Mouse (Mus musculus) embryonic facial prominence, embryonic 10.5 days (tissue): Measurements from ENCODE around the gene Yars. TPM values are rescaled to one million over a fixed set of nuclear protein-coding genes. Genes with fewer than 3 reads are reported as not detected.
"Not testable (repeated sequence)": the region's sequence is repeated elsewhere in the genome, so short reads cannot be mapped to it uniquely, and the experiment has no call there.

Experiments used
- DNase-seq: peaks from one replicate; pipeline ENCODE4 v3.0.0-alpha.2; 2017; ENCODE audit warnings: low spot score
- H3K27ac ChIP-seq: fragments of 300-500 bp; sonication (generic); replicated peaks from 2 replicates; pipeline ENCODE4 v1.5.1; 2016; ENCODE audit warnings: mild to moderate bottlenecking
- H3K27me3 ChIP-seq: fragments of 300-500 bp; sonication (generic); replicated peaks from 2 replicates; pipeline ENCODE4 v1.6.1; 2016; ENCODE audit warnings: low read depth, mild to moderate bottlenecking; ENCODE audit not compliant: poor library complexity, severe bottlenecking
- H3K36me3 ChIP-seq: fragments of 300-500 bp; sonication (generic); replicated peaks from 2 replicates; pipeline ENCODE4 v1.6.1; 2016; ENCODE audit warnings: mild to moderate bottlenecking, moderate library complexity
- H3K4me1 ChIP-seq: fragments of 300-500 bp; sonication (generic); 2 replicates; pipeline ENCODE4 v1.6.1; 2016
- H3K4me3 ChIP-seq: fragments of 300-500 bp; sonication (generic); 2 replicates; pipeline ENCODE4 v1.5.1; 2016; ENCODE audit warnings: mild to moderate bottlenecking, moderate library complexity
- H3K9me3 ChIP-seq: fragments of 300-500 bp; sonication (generic); 2 replicates; pipeline ENCODE4 v1.6.1; 2016; ENCODE audit warnings: mild to moderate bottlenecking
- WGBS: fragments of 180-500 bp; shearing (Covaris S2); methylation state at CpG from one replicate; pipeline ENCODE4 v1.1.7; 2016; 5-methylcytosine and 5-hydroxymethylcytosine counted together
- polyA plus RNA-seq: library from polyadenylated mRNA; unstranded; fragments of >200 nt; fragmentation: Nextera tagmentation; extraction: Ambion mirVana; gene quantifications from 2 replicates; pipeline ENCODE4 v1.2.1, GENCODE M21; 2016

Yars gene
- polyA plus RNA-seq, 1 experiment from 2014 or later = 96.0 TPM

- Histone ChIP-seq H3K27ac (no peak overlapping the region), H3K9me3 (no peaks in the 10 kb centered on the region), H3K4me3 (no peak overlapping the region), H3K4me1 (no peaks in the 10 kb centered on the region), H3K36me3 (peaks cover 92% of the 10 kb centered on the region), H3K27me3 (no peaks in the 10 kb centered on the region)
- 97% methylated on average over 6 of the region's 6 CpGs for WGBS
- no peak for DNase-seq
Observed at GRCm38 (mm10) chr4:129197514-129197913, 8.0 kb downstream of the Yars start.

- Histone ChIP-seq H3K27ac (no peak overlapping the region), H3K4me1 (no peaks in the 10 kb centered on the region), H3K36me3 (peaks cover 98% of the 10 kb centered on the region), H3K27me3 (no peaks in the 10 kb centered on the region), H3K9me3 (no peaks in the 10 kb centered on the region), H3K4me3 (no peak overlapping the region)
- 95% methylated on average over 10 of the region's 10 CpGs for WGBS
- no peak for DNase-seq
Observed at GRCm38 (mm10) chr4:129204655-129205054, 15.1 kb downstream of the Yars start.

- WGBS = 94% methylated on average over 8 of the region's 8 CpGs
- Histone ChIP-seq H3K9me3 (no peaks in the 10 kb centered on the region), H3K27me3 (no peaks in the 10 kb centered on the region), H3K36me3 (peaks cover 97% of the 10 kb centered on the region), H3K4me3 (no peak overlapping the region), H3K27ac (no peak overlapping the region), H3K4me1 (no peaks in the 10 kb centered on the region)
- DNase-seq = no peak
Observed at GRCm38 (mm10) chr4:129206792-129207191, 17.2 kb downstream of the Yars start.

- no peak for DNase-seq
- no peak overlapping the region for H3K4me3 ChIP-seq
- H3K36me3 ChIP-seq = peaks cover 97% of the 10 kb centered on the region
- no peak overlapping the region for H3K27ac ChIP-seq
- H3K27me3 ChIP-seq = no peaks in the 10 kb centered on the region
- 64% methylated on average over 7 of the region's 7 CpGs for WGBS
- no peaks in the 10 kb centered on the region for H3K9me3 ChIP-seq
- no peaks in the 10 kb centered on the region for H3K4me1 ChIP-seq
Observed at GRCm38 (mm10) chr4:129209504-129209903, 19.9 kb downstream of the Yars start.

GRCm38 (mm10) chr4:129211461-129211860 lies 21.9 kb downstream of the Yars start:
- H3K4me1 ChIP-seq = no peaks in the 10 kb centered on the region
- no peaks in the 10 kb centered on the region for H3K9me3 ChIP-seq
- no peaks in the 10 kb centered on the region for H3K27me3 ChIP-seq
- WGBS = 91% methylated on average over 4 of the region's 4 CpGs
- H3K36me3 ChIP-seq = peaks cover 97% of the 10 kb centered on the region
- DNase-seq = no peak
- H3K4me3 ChIP-seq = no peak overlapping the region
- no peak overlapping the region for H3K27ac ChIP-seq

GRCm38 (mm10) chr4:129212486-129212885 lies 22.9 kb downstream of the Yars start:
- H3K9me3 ChIP-seq, H3K27ac ChIP-seq, H3K4me3 ChIP-seq, H3K4me1 ChIP-seq, DNase-seq, H3K27me3 ChIP-seq: not testable (repeated sequence)
- WGBS = 75% methylated on average over 3 of the region's 3 CpGs
- peaks cover 97% of the 10 kb centered on the region for H3K36me3 ChIP-seq

GRCm38 (mm10) chr4:129218569-129219175 lies 29.1 kb downstream of the Yars start:
- Histone ChIP-seq H3K4me1 (peaks cover 26% of the 10 kb centered on the region), H3K9me3 (no peaks in the 10 kb centered on the region), H3K4me3 (no peak overlapping the region), H3K27ac (no peak overlapping the region), H3K27me3 (peaks cover 29% of the 10 kb centered on the region), H3K36me3 (peaks cover 96% of the 10 kb centered on the region)
- no peak for DNase-seq
- 75% methylated on average over 7 of the region's 7 CpGs for WGBS

GRCm38 (mm10) chr4:129219198-129219597 lies 29.6 kb downstream of the Yars start:
- Histone ChIP-seq H3K27me3 (peaks cover 34% of the 10 kb centered on the region), H3K36me3 (peaks cover 96% of the 10 kb centered on the region), H3K4me3 (no peak overlapping the region), H3K9me3 (no peaks in the 10 kb centered on the region), H3K4me1 (peaks cover 31% of the 10 kb centered on the region), H3K27ac (no peak overlapping the region)
- no peak for DNase-seq
- WGBS = 86% methylated on average over 10 of the region's 10 CpGs

- no peaks in the 10 kb centered on the region for H3K9me3 ChIP-seq
- peaks cover 34% of the 10 kb centered on the region for H3K4me1 ChIP-seq
- 73% methylated on average over 7 of the region's 7 CpGs for WGBS
- H3K27me3 ChIP-seq = peaks cover 47% of the 10 kb centered on the region
- peaks cover 89% of the 10 kb centered on the region for H3K36me3 ChIP-seq
- no peak for DNase-seq
- no peak overlapping the region for H3K4me3 ChIP-seq
- H3K27ac ChIP-seq = no peak overlapping the region
Observed at GRCm38 (mm10) chr4:129220376-129221089, 31.0 kb downstream of the Yars start.

- Histone ChIP-seq H3K36me3 (peaks cover 81% of the 10 kb centered on the region), H3K27me3 (peaks cover 56% of the 10 kb centered on the region), H3K4me1 (peaks cover 42% of the 10 kb centered on the region), H3K9me3 (no peaks in the 10 kb centered on the region), H3K27ac (no peak overlapping the region), H3K4me3 (no peak overlapping the region)
- DNase-seq = no peak
- 74% methylated on average over 23 of the region's 23 CpGs for WGBS
Observed at GRCm38 (mm10) chr4:129221097-129222010, 31.8 kb downstream of the Yars start.

GRCm38 (mm10) chr4:129222019-129222925 lies 32.7 kb downstream of the Yars start:
- no peak for DNase-seq
- WGBS = 68% methylated on average over 31 of the region's 31 CpGs
- Histone ChIP-seq H3K4me1 (peaks cover 51% of the 10 kb centered on the region), H3K27ac (no peak overlapping the region), H3K36me3 (peaks cover 71% of the 10 kb centered on the region), H3K4me3 (no peak overlapping the region), H3K9me3 (no peaks in the 10 kb centered on the region), H3K27me3 (peaks cover 65% of the 10 kb centered on the region)
